Mouse (Mus musculus) neural tube, embryonic 15.5 days (tissue): ENCODE data around the gene Ptprk. TPM values are rescaled to one million over a fixed set of nuclear protein-coding genes. Genes with fewer than 3 reads are reported as not detected.

ENCODE experiments used
- ATAC-seq: fragments of 200-750 bp; cut with Nextera tagmentation; 2 replicates; pipeline ENCODE4 v1.8.0; 2017; ENCODE audit warnings: mild to moderate bottlenecking, moderate TSS enrichment, moderate library complexity; ENCODE audit not compliant: low FRiP score
- H3K27ac ChIP-seq: fragments of 300-500 bp; sonication (generic); replicated peaks from 2 replicates; pipeline ENCODE4 v1.5.1; 2015; ENCODE audit warnings: mild to moderate bottlenecking, inconsistent platforms
- H3K27me3 ChIP-seq: fragments of 300-500 bp; sonication (generic); replicated peaks from 2 replicates; pipeline ENCODE4 v1.6.1; 2015; ENCODE audit warnings: inconsistent platforms
- H3K36me3 ChIP-seq: fragments of 300-500 bp; sonication (generic); 2 replicates; pipeline ENCODE4 v1.6.1; 2015; ENCODE audit warnings: inconsistent platforms
- H3K4me1 ChIP-seq: fragments of 300-500 bp; sonication (generic); 2 replicates; pipeline ENCODE4 v1.6.1; 2015; ENCODE audit warnings: inconsistent platforms
- H3K4me2 ChIP-seq: fragments of 300-500 bp; sonication (generic); 2 replicates; pipeline ENCODE4 v1.6.1; 2015; ENCODE audit warnings: inconsistent platforms, mild to moderate bottlenecking, moderate library complexity
- H3K4me3 ChIP-seq: fragments of 300-500 bp; sonication (generic); replicated peaks from 2 replicates; pipeline ENCODE4 v1.5.1; 2015; ENCODE audit warnings: mild to moderate bottlenecking, inconsistent platforms
- H3K9ac ChIP-seq: fragments of 300-500 bp; sonication (generic); replicated peaks from 2 replicates; pipeline ENCODE4 v1.6.1; 2015; ENCODE audit warnings: mild to moderate bottlenecking, inconsistent platforms
- H3K9me3 ChIP-seq: fragments of 300-500 bp; sonication (generic); replicated peaks from 2 replicates; pipeline ENCODE4 v1.6.1; 2016; ENCODE audit warnings: inconsistent platforms
- WGBS: fragments of 180-500 bp; shearing (Covaris S2); methylation state at CpG from one replicate; pipeline ENCODE4 v1.1.7; 2015; ENCODE audit warnings: mixed read lengths; 5-methylcytosine and 5-hydroxymethylcytosine counted together
- polyA plus RNA-seq: library from polyadenylated mRNA; unstranded; fragments of >200 nt; fragmentation: Nextera tagmentation; extraction: Ambion mirVana; gene quantifications from 2 replicates; pipeline ENCODE4 v1.2.1, GENCODE M21; 2015

The Ptprk gene
- polyA plus RNA-seq, 1 experiment from 2014 or later, result 32.7 TPM

DNA sequence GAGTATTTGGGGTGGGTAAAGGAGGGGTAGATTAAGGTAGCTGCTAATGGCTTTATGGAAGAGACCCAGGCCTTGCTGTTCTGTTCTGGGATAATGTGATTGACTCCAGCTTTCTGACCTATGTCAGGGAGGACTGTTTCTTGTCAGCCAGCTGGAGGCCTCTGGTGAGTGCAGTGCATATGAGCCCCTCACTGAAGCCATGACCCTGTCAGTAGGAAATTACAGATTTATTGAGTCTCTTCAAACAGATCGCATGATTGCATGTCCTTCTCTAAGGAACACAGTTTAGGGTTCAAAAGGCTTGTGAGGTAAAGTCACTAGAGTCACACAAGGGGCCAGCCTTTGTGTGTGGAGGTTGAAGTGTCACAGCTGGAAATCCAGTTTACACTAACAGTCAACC is 236.7 kb downstream of the Ptprk start:
- Histone ChIP-seq H3K27me3 (no peaks in the 10 kb centered on the region), H3K27ac (no peak overlapping the region), H3K4me2 (no peak overlapping the region), H3K36me3 (no peaks in the 10 kb centered on the region), H3K4me1 (no peaks in the 10 kb centered on the region), H3K4me3 (no peak overlapping the region), H3K9ac (no peak overlapping the region), H3K9me3 (no peaks in the 10 kb centered on the region)
- ATAC-seq, result no peak
- WGBS, result 41% methylated on average over 1 of the region's 1 CpGs

DNA sequence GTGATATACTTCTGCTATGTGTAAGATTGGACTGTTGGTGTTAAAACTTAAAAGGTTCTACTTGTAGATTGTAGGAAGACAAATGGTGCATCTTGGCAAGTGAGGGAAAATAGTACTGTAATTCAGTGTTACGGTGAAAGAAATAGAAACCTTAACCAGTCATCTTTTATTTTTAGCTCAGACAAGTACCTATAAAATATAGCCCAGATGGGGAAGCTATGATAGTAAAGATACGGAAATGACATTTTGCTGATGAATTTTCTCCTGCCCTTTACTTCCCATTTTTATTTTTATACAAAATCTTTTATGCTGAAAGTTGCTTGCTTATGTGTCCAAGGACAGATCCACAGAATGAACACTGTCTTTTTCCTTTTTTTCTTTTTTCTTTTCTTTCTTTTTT is 248.4 kb downstream of the Ptprk start:
- WGBS, result 84% methylated on average over 2 of the region's 2 CpGs
- H3K4me2 ChIP-seq, result no peak overlapping the region
- H3K27me3 ChIP-seq, result no peaks in the 10 kb centered on the region
- no peaks in the 10 kb centered on the region for H3K36me3 ChIP-seq
- H3K4me1 ChIP-seq, result no peaks in the 10 kb centered on the region
- H3K4me3 ChIP-seq, result no peak overlapping the region
- H3K9me3 ChIP-seq, result no peaks in the 10 kb centered on the region
- no peak for ATAC-seq
- H3K27ac ChIP-seq, result no peak overlapping the region
- no peak overlapping the region for H3K9ac ChIP-seq

DNA sequence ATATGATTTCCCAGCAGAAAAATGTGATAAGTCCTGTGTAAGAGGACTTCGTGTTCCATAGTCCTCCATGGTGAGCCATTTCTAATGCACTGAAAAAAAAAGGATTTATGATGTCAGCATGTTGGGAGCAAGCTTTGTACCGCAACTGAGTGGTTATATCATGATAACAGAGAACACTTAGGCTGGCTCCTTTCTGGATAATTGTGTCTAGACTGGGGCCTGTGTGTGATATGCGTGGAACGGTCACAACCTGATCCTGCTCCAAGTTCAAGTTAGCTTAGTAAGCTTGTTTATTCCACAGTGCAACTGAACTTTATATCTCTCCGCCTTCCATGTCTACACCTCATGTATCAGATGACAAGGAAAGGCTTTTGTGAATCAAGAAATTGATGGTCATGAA is 260.6 kb downstream of the Ptprk start:
- H3K27me3 ChIP-seq, result no peaks in the 10 kb centered on the region
- no peak overlapping the region for H3K4me2 ChIP-seq
- no peak for ATAC-seq
- H3K36me3 ChIP-seq, result no peaks in the 10 kb centered on the region
- H3K9ac ChIP-seq, result no peak overlapping the region
- no peaks in the 10 kb centered on the region for H3K4me1 ChIP-seq
- no peak overlapping the region for H3K4me3 ChIP-seq
- no peaks in the 10 kb centered on the region for H3K9me3 ChIP-seq
- 93% methylated on average over 5 of the region's 5 CpGs for WGBS
- no peak overlapping the region for H3K27ac ChIP-seq

DNA sequence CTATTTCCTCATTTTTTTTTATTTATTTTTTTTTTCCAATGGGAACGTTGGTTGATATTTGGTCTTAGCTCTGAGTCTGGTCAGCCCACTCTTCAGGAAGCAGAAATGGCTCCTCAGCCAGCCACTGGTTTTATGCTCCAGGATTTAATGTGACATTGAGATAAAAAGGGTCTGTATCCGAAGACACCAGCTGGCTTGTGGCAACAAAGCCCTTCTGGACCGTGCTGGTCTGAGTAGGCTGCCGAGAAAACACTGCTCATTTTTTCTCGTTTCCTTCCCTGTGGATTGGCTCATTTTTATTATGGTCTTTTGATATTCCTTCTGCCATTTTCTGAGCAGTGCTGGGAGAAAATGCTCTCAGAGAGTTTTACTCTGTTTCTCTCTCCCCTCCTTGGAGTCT is 263.9 kb downstream of the Ptprk start:
- Histone ChIP-seq H3K4me1 (no peaks in the 10 kb centered on the region), H3K9ac (no peak overlapping the region), H3K36me3 (no peaks in the 10 kb centered on the region), H3K4me3 (no peak overlapping the region), H3K9me3 (no peaks in the 10 kb centered on the region), H3K27me3 (no peaks in the 10 kb centered on the region), H3K4me2 (no peak overlapping the region), H3K27ac (no peak overlapping the region)
- no peak for ATAC-seq
- 32% methylated on average over 5 of the region's 5 CpGs for WGBS

DNA sequence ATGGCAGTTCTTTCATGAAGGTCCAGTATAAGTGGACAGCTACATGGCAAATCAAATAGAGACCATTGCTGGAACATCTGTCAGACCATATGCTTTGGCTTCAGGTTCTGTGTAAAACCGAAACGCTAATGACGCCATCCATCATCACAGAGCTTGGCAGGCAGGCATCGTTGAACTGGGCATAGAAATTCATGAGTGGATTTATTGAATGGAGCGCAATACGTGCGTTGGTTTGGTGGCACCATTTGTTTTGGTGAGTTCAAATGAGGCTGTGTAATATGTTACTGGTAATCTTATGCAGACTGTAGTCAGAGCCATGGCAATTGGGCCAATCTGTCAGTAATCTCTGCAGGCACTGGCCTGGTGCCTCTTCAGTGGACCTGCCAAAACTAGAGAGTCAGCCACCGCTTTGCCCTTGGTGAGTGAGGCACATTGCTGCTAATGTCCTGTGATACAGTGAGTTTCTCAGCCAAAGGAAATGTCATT is 270.6 kb downstream of the Ptprk start:
- Histone ChIP-seq H3K36me3 (no peaks in the 10 kb centered on the region), H3K4me1 (no peaks in the 10 kb centered on the region), H3K4me3 (no peak overlapping the region), H3K9ac (no peak overlapping the region), H3K27ac (no peak overlapping the region), H3K4me2 (no peak overlapping the region), H3K9me3 (no peaks in the 10 kb centered on the region), H3K27me3 (no peaks in the 10 kb centered on the region)
- 69% methylated on average over 8 of the region's 8 CpGs for WGBS
- ATAC-seq, result peak; percentile 84

DNA sequence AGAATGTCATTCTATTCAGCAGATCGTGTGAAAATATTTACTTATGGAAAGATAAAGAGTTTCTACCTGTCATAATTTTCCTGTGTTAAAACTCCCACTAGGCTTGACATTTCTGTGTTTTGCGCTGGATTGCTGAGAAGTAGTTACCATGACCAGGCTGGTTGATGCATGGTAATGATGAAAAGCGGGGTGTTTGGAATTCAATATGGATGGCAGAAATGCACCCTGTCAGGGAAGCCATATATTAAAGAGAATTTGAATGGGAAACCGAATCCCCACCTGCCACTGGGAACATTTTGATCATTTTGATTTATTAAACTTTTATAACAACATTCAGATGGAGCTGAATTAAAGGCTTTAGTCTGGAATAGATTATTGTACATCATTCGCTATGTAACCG is 290.7 kb downstream of the Ptprk start:
- Histone ChIP-seq H3K27ac (no peak overlapping the region), H3K4me3 (no peak overlapping the region), H3K9ac (no peak overlapping the region), H3K4me2 (no peak overlapping the region), H3K27me3 (no peaks in the 10 kb centered on the region), H3K9me3 (no peaks in the 10 kb centered on the region), H3K4me1 (no peaks in the 10 kb centered on the region), H3K36me3 (no peaks in the 10 kb centered on the region)
- WGBS, result 71% methylated on average over 6 of the region's 6 CpGs
- no peak for ATAC-seq

DNA sequence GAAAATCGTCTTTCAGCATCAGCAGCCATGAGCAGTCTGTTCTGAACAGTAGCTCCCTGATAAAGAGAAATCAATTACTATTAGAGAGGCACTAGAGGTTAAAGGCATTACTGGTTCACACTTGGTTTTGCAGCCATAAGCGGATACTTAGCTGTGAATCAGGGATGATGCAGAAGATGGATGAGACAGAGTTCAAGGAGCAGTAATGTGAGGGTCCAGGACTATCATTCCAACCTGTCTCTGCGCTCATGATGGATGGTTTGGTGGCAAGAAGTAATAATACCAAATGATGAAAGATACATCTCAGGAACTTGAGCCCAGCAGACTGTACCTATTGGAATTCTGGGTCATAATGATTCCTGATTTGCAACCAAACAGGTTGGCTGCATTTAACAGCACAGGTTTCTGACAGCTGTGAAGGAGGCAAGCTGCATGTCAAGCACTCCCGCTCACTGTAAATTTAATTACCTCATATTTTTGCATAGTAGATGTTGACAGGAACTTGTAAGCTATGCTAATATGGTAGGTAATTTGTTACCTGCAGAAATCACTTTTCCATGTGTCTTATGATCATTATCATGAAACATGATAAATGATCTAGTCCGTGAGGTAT is 291.6 kb downstream of the Ptprk start:
- 72% methylated on average over 5 of the region's 5 CpGs for WGBS
- H3K9me3 ChIP-seq, result no peaks in the 10 kb centered on the region
- ATAC-seq, result no peak; the same call in 1 of the 2 replicates
- no peaks in the 10 kb centered on the region for H3K36me3 ChIP-seq
- H3K4me3 ChIP-seq, result no peak overlapping the region
- no peaks in the 10 kb centered on the region for H3K27me3 ChIP-seq
- H3K9ac ChIP-seq, result no peak overlapping the region
- no peak overlapping the region for H3K4me2 ChIP-seq
- H3K27ac ChIP-seq, result no peak overlapping the region
- H3K4me1 ChIP-seq, result no peaks in the 10 kb centered on the region

DNA sequence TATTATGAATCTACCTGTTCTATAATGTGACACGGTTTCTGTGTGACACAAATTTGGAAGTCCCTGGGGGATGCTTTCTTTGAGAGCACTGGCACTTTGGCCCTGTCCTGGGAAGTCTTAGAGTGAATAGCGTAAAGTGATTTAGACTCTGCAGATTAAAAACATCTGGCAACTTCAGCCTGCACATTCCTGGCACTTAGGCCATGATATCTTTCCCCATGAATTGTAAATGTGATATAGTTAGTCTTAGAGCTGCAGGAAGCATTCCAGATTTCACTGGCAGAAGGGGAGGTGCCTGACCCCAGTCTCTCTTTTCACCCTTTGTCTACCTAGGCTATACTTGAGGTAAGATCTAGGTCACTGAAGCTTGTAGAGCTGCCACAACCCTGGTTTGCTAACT is 295.2 kb downstream of the Ptprk start:
- no peak overlapping the region for H3K4me2 ChIP-seq
- no peaks in the 10 kb centered on the region for H3K4me1 ChIP-seq
- H3K9ac ChIP-seq, result no peak overlapping the region
- H3K27me3 ChIP-seq, result no peaks in the 10 kb centered on the region
- no peak for ATAC-seq
- H3K4me3 ChIP-seq, result no peak overlapping the region
- H3K27ac ChIP-seq, result no peak overlapping the region
- WGBS, result 78% methylated on average over 2 of the region's 2 CpGs
- H3K9me3 ChIP-seq, result no peaks in the 10 kb centered on the region
- H3K36me3 ChIP-seq, result no peaks in the 10 kb centered on the region

DNA sequence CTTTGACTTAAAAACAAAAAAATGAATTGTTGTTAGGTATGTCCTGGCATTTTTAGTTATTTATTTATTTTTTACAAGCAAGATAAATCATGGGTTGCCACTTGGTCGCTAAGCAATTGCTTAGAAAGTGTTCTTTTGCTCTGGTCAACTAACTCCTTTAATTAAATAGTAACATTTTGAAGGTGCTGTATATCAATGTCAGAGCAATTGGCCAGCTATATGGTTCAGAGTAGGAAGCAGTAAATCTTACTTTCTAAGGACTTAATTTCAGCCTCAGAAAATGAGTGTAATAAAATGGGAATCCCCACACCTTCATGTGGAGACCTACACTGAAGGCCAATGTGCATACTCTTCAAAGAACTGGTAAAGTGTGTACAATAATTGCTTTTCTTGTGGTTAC is 300.3 kb downstream of the Ptprk start:
- no peak for ATAC-seq
- Histone ChIP-seq H3K27me3 (no peaks in the 10 kb centered on the region), H3K36me3 (no peaks in the 10 kb centered on the region), H3K4me2 (no peak overlapping the region), H3K9me3 (no peaks in the 10 kb centered on the region), H3K27ac (no peak overlapping the region), H3K4me1 (no peaks in the 10 kb centered on the region), H3K4me3 (no peak overlapping the region), H3K9ac (no peak overlapping the region)
- WGBS, result 43% methylated on average over 1 of the region's 1 CpGs

DNA sequence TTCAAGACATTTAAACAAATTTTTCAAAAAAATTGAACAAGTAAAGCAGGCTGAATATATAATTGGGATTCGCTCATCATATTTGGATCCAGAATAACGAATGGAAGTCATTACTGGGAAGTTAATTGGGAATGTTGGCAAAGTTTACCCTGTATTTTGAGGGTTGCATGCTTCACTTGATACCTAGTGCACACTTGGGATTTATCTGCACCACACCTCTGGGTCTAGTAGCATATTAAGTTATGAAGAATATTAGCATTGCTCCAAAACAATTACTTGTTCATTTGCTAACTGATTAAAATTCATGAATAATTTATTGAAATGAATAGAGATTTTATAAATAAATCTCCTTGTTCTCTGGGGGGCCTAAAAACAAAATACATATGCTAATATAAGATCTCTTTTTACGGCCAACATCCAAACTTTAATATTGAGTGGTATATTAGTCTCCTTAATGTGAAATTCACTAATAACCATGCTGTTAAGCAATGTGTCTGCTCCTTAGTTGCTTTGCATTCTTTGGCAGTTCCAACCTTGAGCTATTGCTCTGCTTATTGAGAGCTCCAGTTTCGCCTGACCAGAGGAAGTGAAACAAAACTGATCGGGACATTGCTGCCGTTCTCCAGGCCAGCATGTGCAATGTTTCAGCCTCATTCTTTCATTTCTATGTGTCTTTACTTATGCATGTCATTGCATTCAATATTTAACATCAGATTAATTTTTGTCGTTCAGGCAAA is 305.3 kb downstream of the Ptprk start:
- H3K9ac ChIP-seq, result no peak overlapping the region
- no peak overlapping the region for H3K27ac ChIP-seq
- no peaks in the 10 kb centered on the region for H3K36me3 ChIP-seq
- H3K4me2 ChIP-seq, result no peak overlapping the region
- H3K4me1 ChIP-seq, result peaks cover 3% of the 10 kb centered on the region; the same call in 1 of the 2 replicates
- peak; percentile 61; the same call in 1 of the 2 replicates for ATAC-seq
- H3K27me3 ChIP-seq, result no peaks in the 10 kb centered on the region
- H3K9me3 ChIP-seq, result no peaks in the 10 kb centered on the region
- WGBS, result 62% methylated on average over 7 of the region's 7 CpGs
- no peak overlapping the region for H3K4me3 ChIP-seq

DNA sequence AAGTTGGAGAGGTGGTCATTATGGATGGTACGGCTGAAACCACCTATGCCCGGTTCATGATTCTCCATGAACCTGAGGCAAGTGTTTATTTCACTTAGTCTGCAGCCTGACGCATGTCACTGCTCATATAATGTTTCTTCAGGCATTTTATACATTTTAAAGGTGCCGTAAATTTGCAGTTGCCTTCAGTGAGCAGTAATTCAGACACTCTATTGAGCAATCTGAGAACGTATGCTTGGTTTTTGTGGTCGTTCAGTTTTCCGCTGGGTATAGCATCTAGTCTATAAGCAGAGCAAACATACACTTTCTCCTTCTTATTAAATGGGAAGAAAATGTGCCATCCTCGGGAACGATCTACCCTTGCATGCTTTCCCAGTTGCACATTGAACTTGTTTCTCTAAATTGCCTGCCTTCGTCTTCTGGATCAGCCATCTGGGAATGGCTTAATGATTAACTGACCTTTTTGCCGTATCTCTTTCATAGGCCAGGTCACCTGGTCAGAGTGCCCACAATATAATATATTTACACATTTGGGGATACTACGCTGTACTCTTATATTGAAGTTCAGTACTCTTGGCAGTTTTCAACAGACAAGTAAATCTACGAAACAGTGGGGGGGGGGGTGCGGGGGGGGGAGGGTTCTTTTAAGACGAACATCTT is 313.1 kb downstream of the Ptprk start:
- WGBS, result 76% methylated on average over 15 of the region's 15 CpGs
- no peaks in the 10 kb centered on the region for H3K9me3 ChIP-seq
- H3K27me3 ChIP-seq, result no peaks in the 10 kb centered on the region
- H3K36me3 ChIP-seq, result no peaks in the 10 kb centered on the region
- ATAC-seq, result no peak
- H3K4me2 ChIP-seq, result no peak overlapping the region
- no peaks in the 10 kb centered on the region for H3K4me1 ChIP-seq
- H3K4me3 ChIP-seq, result no peak overlapping the region
- no peak overlapping the region for H3K9ac ChIP-seq
- H3K27ac ChIP-seq, result no peak overlapping the region

DNA sequence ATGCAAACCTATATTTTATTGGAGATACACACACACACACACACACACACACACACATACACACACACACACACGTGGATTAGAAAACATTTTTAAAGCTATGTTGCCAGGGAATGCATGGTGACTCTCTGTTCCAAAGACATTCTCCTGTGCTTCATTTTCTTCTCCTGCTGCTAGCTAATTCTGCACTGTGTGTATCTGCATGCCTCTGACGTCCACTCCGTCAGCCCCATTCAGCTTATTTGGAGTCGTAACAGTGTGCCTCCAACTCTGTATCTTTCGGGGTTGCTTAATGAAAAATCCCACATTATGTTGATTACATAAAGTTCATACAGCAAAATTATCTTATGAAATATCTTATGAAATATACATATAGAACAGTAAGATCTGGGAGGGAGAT is 316.5 kb downstream of the Ptprk start:
- WGBS, result 90% methylated on average over 5 of the region's 5 CpGs
- Histone ChIP-seq H3K4me2 (no peak overlapping the region), H3K27ac (no peak overlapping the region), H3K9ac (no peak overlapping the region), H3K4me1 (no peaks in the 10 kb centered on the region), H3K9me3 (no peaks in the 10 kb centered on the region), H3K27me3 (no peaks in the 10 kb centered on the region), H3K4me3 (no peak overlapping the region), H3K36me3 (no peaks in the 10 kb centered on the region)
- no peak for ATAC-seq
